In the genomic region with DNA sequence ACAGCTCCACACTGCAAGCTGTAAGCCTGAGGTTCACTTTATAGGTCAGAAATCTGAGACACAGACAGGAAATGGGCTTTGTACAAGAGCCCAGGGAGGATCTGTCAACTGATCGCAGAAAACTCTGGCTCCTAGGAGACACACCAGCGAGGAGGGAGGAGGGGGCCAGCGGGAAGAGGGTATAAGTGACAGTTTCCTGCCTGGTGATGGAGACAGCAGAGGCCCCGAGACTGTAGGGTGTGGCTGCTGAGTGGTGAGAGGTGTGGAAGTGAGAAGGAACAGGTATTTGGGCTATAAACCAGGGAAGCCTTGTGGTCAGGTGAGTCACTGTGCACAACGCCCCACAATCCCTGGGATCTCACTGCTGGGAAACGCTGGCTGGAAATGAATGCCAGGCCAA, we compare ENCODE assay signal across 23 mouse cellular contexts. TPM values are rescaled to one million over a fixed set of nuclear protein-coding genes. Genes with fewer than 3 reads are reported as not detected.
DNase-seq lines count a peak whose midpoint lies in the region; ATAC-seq and TF ChIP-seq lines count a peak whose summit lies in the region.
"Had no signal": no experiment of that assay in that cellular context is flagged by ENCODE, and none has a peak within 500 bp of the region (broad histone marks: within the 10 kb centered on the region; RNA-seq: fewer than 3 reads in every experiment).

No protein-coding gene starts in this region.

- TF ChIP-seq CTCF in gastrocnemius, adult 2 months (IDR thresholded peaks at IDR 0.05), result no peak

- H3K4me2 ChIP-seq in heart, embryonic 16.5 days (ENCODE audit: low read depth, low read length), result no peak overlapping the region
- H3K4me2 ChIP-seq: embryonic facial prominence, embryonic 13.5 days; forebrain, embryonic 13.5 days; hindbrain, embryonic 15.5 days; liver, embryonic 13.5 days; stomach, embryonic 15.5 days had no signal

- ATAC-seq in heart, embryonic 16.5 days (replicated peaks; ENCODE audit: extremely low read depth, insufficient read depth, low FRiP score), result 0 out of 2 replicates have a peak, but pooled peaks have one; percentile 14
- ATAC-seq: CD4-positive, CD25-positive, alpha-beta regulatory T cell, adult 4 months; forebrain, embryonic 13.5 days had no signal

- H3K27me3 ChIP-seq in heart, embryonic 16.5 days (ENCODE audit: control insufficient read depth, insufficient read depth, low read length), result no peaks in the 10 kb centered on the region
- no peaks in the 10 kb centered on the region for H3K27me3 ChIP-seq in embryonic facial prominence, embryonic 10.5 days (replicated peaks; ENCODE audit: low read depth, poor library complexity, severe bottlenecking)
- H3K27me3 ChIP-seq: embryonic facial prominence, embryonic 13.5 days; forebrain, embryonic 13.5 days; hindbrain, embryonic 15.5 days; stomach, embryonic 15.5 days had no signal

- H3K36me3 ChIP-seq in heart, embryonic 16.5 days (ENCODE audit: control insufficient read depth, insufficient read depth), result no peaks in the 10 kb centered on the region
- no peaks in the 10 kb centered on the region for H3K36me3 ChIP-seq in embryonic facial prominence, embryonic 10.5 days (replicated peaks)
- H3K36me3 ChIP-seq: embryonic facial prominence, embryonic 13.5 days; hindbrain, embryonic 15.5 days; liver, embryonic 13.5 days; midbrain, embryonic 10.5 days; stomach, embryonic 15.5 days had no signal

- intact Hi-C loops in gastrocnemius, adult 2 months (cut with DNase I), result no loop called here

- H3K27ac ChIP-seq in heart, embryonic 16.5 days (ENCODE audit: low read length), result no peak overlapping the region
- H3K27ac ChIP-seq in embryonic facial prominence, embryonic 10.5 days (replicated peaks), result no peak overlapping the region
- no peak overlapping the region for H3K27ac ChIP-seq in gastrocnemius, adult 2 months
- H3K27ac ChIP-seq: embryonic facial prominence, embryonic 13.5 days; forebrain, embryonic 13.5 days; hindbrain, embryonic 15.5 days; liver, embryonic 13.5 days; midbrain, embryonic 10.5 days; stomach, embryonic 15.5 days had no signal

- H3K4me1 ChIP-seq in heart, embryonic 16.5 days (ENCODE audit: control insufficient read depth, insufficient read depth, low read length), result no peaks in the 10 kb centered on the region
- H3K4me1 ChIP-seq in embryonic facial prominence, embryonic 10.5 days, result peaks cover 16% of the 10 kb centered on the region
- H3K4me1 ChIP-seq: forebrain, embryonic 13.5 days; hindbrain, embryonic 15.5 days; liver, embryonic 13.5 days; stomach, embryonic 15.5 days had no signal

- no peak overlapping the region for H3K9ac ChIP-seq in heart, embryonic 16.5 days (ENCODE audit: low read length)
- H3K9ac ChIP-seq: embryonic facial prominence, embryonic 13.5 days; forebrain, embryonic 13.5 days; hindbrain, embryonic 15.5 days; liver, embryonic 13.5 days; stomach, embryonic 15.5 days had no signal

- DNase-seq in heart, adult 9 months (ENCODE audit: low spot score in 2 of 2), result no peak
- peak; percentile 7 for DNase-seq in retina, postnatal 1 day
- no peak for DNase-seq in retina, embryonic 14.5 days (ENCODE audit: low spot score)
- DNase-seq in embryonic facial prominence, embryonic 10.5 days (ENCODE audit: low spot score), result peak; percentile 20
- DNase-seq in naive thymus-derived CD4-positive, alpha-beta T cell, adult 2 months (ENCODE audit: low read depth), result peak; percentile 15
- DNase-seq in gastrocnemius, adult 18-20 months (ENCODE audit: low spot score), result no peak
- no peak for DNase-seq in gastrocnemius, adult 2 months
- DNase-seq: adrenal gland, postnatal 14 days; cerebellum, postnatal 10 days; heart, postnatal 14 days; left cerebral cortex, postnatal 4 days; liver, embryonic 13.5 days had no signal

- WGBS in heart, embryonic 16.5 days, result 36% methylated on average over 6 of the region's 6 CpGs
- 41% methylated on average over 6 of the region's 6 CpGs for WGBS in embryonic facial prominence, embryonic 10.5 days

- H3K9me3 ChIP-seq in heart, embryonic 16.5 days (replicated peaks; ENCODE audit: control insufficient read depth, low read length), result no peaks in the 10 kb centered on the region
- no peaks in the 10 kb centered on the region for H3K9me3 ChIP-seq in embryonic facial prominence, embryonic 10.5 days
- H3K9me3 ChIP-seq: embryonic facial prominence, embryonic 13.5 days; forebrain, embryonic 13.5 days; hindbrain, embryonic 15.5 days; liver, embryonic 13.5 days; midbrain, embryonic 10.5 days; stomach, embryonic 15.5 days had no signal

- no peak overlapping the region for H3K4me3 ChIP-seq in heart, embryonic 16.5 days (ENCODE audit: low read length)
- H3K4me3 ChIP-seq in embryonic facial prominence, embryonic 10.5 days, result no peak overlapping the region
- no peak overlapping the region for H3K4me3 ChIP-seq in gastrocnemius, adult 2 months
- H3K4me3 ChIP-seq: embryonic facial prominence, embryonic 13.5 days; forebrain, embryonic 13.5 days; hindbrain, embryonic 15.5 days; liver, embryonic 13.5 days; midbrain, embryonic 10.5 days; stomach, embryonic 15.5 days had no signal

RNA-seq across cellular contexts. Expression of gene D330020A13Rik, which starts 30.0 kb away (rescaled TPM):
- polyA plus RNA-seq in heart, embryonic 16.5 days (2015; fragmentation: Nextera tagmentation; extraction: Ambion mirVana), result 0.49 TPM in 1 of 2 replicates, not detected in the other
- polyA plus RNA-seq in embryonic facial prominence, embryonic 10.5 days (2016; fragmentation: Nextera tagmentation; extraction: Ambion mirVana), result 0.21 and 0.25 TPM in 2 replicates
- not detected for total RNA-seq in gastrocnemius, adult 18-20 months (2021)
- total RNA-seq in gastrocnemius, adult 2 months (2021), result not detected
- total RNA-seq: adrenal gland, postnatal 14 days; granulocyte monocyte progenitor cell, adult 5-6 weeks; heart, postnatal 14 days; left cerebral cortex, postnatal 4 days; monocyte, adult 5-6 weeks had no signal
- polyA plus RNA-seq: CD4-positive, CD25-positive, alpha-beta regulatory T cell, adult 4 months; liver, embryonic 13.5 days; lung, embryonic 16.5 days; midbrain, embryonic 10.5 days; neural tube, embryonic 14.5 days had no signal

RNA-seq across cellular contexts. Expression of gene B4galnt3, which starts 30.2 kb away (rescaled TPM):
- polyA plus RNA-seq in heart, embryonic 16.5 days (2015; fragmentation: Nextera tagmentation; extraction: Ambion mirVana), result 0.20 TPM in 2 replicates
- polyA plus RNA-seq in embryonic facial prominence, embryonic 10.5 days (2016; fragmentation: Nextera tagmentation; extraction: Ambion mirVana), result 0.41 and 0.52 TPM in 2 replicates
- 1 to 10 TPM in 1 of 2 experiments, under 1 TPM in 1; 0.98 to 1.1 TPM for total RNA-seq in gastrocnemius, adult 18-20 months (2021)
- total RNA-seq in gastrocnemius, adult 2 months (2021), result under 1 TPM; 0.78 to 0.89 TPM
- total RNA-seq: granulocyte monocyte progenitor cell, adult 5-6 weeks; monocyte, adult 5-6 weeks had no signal
- polyA plus RNA-seq: CD4-positive, CD25-positive, alpha-beta regulatory T cell, adult 4 months; forebrain, embryonic 13.5 days had no signal

Comparison
In these comparisons a context has a peak if more than half of its experiments do, and no peak if none do; other contexts are left out.
1. DNase-seq: peak in retina, postnatal 1 day (single experiment), embryonic facial prominence, embryonic 10.5 days (single experiment) and naive thymus-derived CD4-positive, alpha-beta T cell, adult 2 months (single experiment); none in heart, adult 9 months (0 of 2), retina, embryonic 14.5 days (single experiment), gastrocnemius, adult 18-20 months (single experiment) and gastrocnemius, adult 2 months (single experiment).